Mouse (Mus musculus) liver, adult 2 months (tissue): ENCODE results near the gene Actn1.

Experiments
- CTCF ChIP-seq: fragments of 200-500 bp; IDR thresholded peaks from 2 replicates; pipeline ENCODE4 v1.5.1; 2011; ENCODE audit warnings: low read depth, low read length, control low read depth
- POLR2A ChIP-seq: fragments of 200-500 bp; IDR thresholded peaks from 2 replicates; pipeline ENCODE4 v1.6.1; 2011; ENCODE audit warnings: low read length, control low read depth; ENCODE audit not compliant: insufficient read depth; ENCODE audit errors: extremely low read depth

DNA sequence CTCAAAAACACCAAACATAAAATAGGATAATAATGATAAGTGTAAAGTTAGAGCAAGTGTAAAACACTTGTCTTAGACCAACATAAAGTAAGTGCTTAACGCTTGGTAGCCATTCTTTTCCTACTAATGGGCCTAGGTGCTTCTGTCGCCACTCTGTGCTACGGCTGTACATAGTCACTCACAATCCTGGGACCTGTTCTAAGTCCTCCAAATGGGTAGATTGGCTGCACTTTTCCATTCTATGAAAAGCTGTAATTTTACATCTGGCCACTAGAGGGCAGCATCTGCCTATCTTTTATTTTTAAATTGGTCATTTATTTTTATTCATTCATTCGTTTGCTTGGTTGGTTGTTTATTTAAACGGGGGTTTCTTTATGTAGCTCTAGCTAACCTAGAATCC lies 102.5 kb downstream of the Actn1 start:
- TF ChIP-seq POLR2A (no peak), CTCF (peak; percentile 33; the same call in 1 of the 2 replicates)
